Mouse (Mus musculus) cerebellum, adult 2 months (tissue): Measurements from ENCODE around the gene Lrig1. TPM values are rescaled to one million over a fixed set of nuclear protein-coding genes. Genes with fewer than 3 reads are reported as not detected.

Source experiments
- DNase-seq, 2 experiments: peaks; one replicate each; pipeline ENCODE4 v3.0.0; 2021
- H3K27ac ChIP-seq: fragments of 200-500 bp; 2 replicates; pipeline ENCODE4 v1.5.1; 2012; ENCODE audit warnings: low read length, control low read depth, inconsistent platforms; ENCODE audit not compliant: insufficient read depth
- H3K27me3 ChIP-seq: fragments of 200-500 bp; 2 replicates; pipeline ENCODE4 v1.6.1; 2012; ENCODE audit warnings: inconsistent platforms, mild to moderate bottlenecking, low read length, moderate library complexity; ENCODE audit not compliant: control insufficient read depth, insufficient read depth
- H3K4me1 ChIP-seq: fragments of 200-500 bp; 2 replicates; pipeline ENCODE4 v1.6.1; 2011; ENCODE audit warnings: low read length; ENCODE audit not compliant: control insufficient read depth, insufficient read depth
- H3K4me3 ChIP-seq: fragments of 200-500 bp; replicated peaks from 2 replicates; pipeline ENCODE3; 2011; ENCODE audit warnings: mild to moderate bottlenecking, low read depth, low read length, control low read depth; ENCODE audit not compliant: insufficient read depth
- CTCF ChIP-seq: fragments of 200-500 bp; IDR thresholded peaks from 2 replicates; pipeline ENCODE4 v1.5.1; 2011; ENCODE audit warnings: low read depth, mild to moderate bottlenecking, control low read depth, low read length, moderate library complexity, borderline replicate concordance; ENCODE audit not compliant: insufficient read depth
- POLR2A ChIP-seq: fragments of 200-500 bp; IDR thresholded peaks from 2 replicates; pipeline ENCODE4 v1.6.1; 2011; ENCODE audit warnings: low read length, control low read depth, borderline replicate concordance; ENCODE audit not compliant: insufficient read depth
- WGBS: fragments of 180-500 bp; shearing (Covaris S2); methylation state at CpG from one replicate; pipeline ENCODE4 v1.1.7; 2018; 5-methylcytosine and 5-hydroxymethylcytosine counted together
- polyA plus RNA-seq: library from polyadenylated mRNA; depleted of rRNA; stranded (reverse); fragments of >200 nt; gene quantifications from 2 replicates; pipeline ENCODE4 v1.2.3, GENCODE M21; 2012

Gene Lrig1
- polyA plus RNA-seq, 1 experiment, result 86.2 TPM

DNA sequence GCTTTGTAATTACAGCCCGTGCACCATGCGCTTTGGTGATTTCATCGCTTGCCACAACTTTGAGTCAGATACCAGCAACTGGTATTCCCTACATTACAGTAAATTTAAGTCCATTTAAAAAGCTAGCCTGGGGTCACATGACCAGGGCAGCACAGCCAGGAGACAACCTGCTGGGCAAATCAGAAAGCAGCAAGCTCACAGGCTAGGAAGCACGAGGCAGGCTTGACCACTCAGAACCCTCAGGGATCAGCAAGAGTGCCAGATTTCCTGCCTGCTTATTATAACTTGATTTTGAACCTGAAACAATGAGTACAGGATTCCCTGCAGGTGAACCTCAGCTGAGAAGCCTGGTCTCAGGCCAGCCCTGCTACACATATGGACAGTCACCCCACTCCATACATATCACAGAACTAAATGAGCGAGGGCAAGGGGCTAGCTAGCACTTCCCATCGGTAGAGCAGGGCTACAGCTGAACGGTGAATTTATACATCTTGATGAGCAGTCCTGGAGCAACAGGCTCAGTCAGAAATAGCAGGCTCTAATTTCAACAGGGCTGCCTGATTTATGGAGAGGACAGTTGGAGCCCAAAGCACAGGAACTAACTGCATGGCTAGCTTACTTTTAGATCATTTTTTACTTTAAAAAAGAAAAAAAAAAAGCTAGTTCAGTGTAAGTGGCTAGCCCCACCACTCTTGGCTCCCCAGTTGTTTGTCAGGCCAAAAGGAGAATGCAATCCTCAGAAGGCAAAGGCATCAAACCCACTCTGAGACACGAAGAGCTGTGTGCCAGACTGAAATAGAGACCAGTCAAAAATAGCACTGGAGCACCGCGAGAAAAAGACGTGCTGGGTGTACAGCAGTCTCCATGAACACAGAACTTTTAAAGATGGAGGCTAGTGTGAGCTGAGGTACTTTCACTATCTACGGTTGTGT lies 42.5 kb downstream of the Lrig1 start:
- 60% methylated on average over 12 of the region's 12 CpGs for WGBS
- TF ChIP-seq POLR2A (no peak), CTCF (no peak)
- no peak overlapping the region for H3K4me3 ChIP-seq
- DNase-seq, result peak in 1 of 2 experiments; percentile 29
- no peaks in the 10 kb centered on the region for H3K27me3 ChIP-seq
- no peak overlapping the region for H3K27ac ChIP-seq
- H3K4me1 ChIP-seq, result peaks cover 23% of the 10 kb centered on the region

DNA sequence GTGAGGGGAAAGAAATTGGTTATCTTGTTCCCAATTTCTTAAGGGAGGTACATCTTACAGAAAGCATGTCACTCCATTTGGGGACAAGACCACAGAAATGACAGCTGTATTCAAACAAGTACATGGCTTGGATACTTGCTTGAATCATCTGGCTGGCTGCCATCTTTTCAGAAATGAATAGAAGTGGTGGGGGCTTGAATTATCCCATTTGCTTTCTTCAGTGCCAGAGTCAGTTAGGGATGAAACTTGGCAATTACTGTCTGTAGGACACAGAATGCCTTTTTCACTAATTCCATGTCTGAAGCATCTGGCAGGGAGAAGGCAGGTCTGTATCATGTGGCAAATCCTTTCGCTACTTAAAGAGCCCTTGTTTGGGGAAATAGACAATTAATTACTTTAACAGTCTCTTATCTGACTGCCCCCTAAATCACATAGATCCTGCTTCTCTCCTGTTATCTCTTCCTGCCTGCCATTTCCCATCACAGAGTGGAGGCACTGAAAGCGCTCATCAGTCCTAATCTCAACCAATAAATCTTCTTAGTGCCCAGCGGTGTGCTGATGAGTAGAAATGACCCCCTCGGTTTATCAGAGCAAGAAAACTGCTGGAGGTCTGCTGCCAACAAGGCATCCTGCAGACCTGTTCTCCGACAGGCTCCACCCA lies 44.0 kb downstream of the Lrig1 start:
- Histone ChIP-seq H3K27me3 (no peaks in the 10 kb centered on the region), H3K27ac (no peak overlapping the region), H3K4me1 (peaks cover 23% of the 10 kb centered on the region), H3K4me3 (no peak overlapping the region)
- TF ChIP-seq CTCF, result no peak
- peak in 1 of 2 experiments; percentile 32 for DNase-seq
- 73% methylated on average over 5 of the region's 5 CpGs for WGBS

DNA sequence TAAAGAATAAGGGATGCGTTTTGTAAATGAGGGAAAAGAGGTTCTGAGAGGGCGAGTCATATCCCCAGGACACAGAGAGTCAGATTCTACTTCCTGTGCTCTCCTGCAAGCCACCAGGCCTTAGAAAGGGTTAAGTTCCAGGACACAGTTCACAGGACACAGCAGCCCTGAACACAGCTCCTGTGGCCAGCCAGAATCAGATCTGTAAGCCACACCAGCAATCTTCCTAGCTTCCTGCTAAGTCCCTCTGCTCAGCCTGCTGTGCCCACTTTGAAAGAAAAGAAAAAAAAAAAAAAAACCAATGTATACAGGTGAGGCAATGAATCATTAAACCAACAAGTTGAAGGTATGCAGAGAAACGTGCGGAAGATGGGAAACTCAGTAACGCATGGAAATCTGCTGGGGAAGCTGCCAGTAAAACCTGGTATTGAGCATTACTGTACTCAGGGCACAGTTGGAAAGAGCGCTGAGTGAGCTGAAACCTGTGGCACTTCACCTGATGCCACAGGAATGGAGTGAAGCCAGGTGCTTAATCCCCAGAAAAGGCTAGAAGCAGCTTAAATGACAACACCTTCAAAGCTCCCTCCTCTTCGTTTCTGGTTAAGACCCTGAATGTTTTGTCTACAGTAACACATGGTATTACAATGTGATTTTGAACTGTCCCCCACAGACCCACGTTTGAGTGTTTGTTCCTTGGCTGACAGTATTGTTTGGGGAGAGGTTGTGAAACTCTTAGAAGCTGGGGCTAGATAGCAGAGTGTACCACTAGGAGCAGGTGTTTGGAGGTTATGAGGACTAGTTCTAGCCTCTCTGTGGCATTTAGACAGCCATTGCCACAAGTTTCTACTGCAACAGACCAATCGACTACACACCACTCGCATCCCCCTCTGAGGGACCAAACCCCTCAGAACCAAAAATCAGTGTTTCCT lies 46.3 kb downstream of the Lrig1 start:
- peak in 1 of 2 experiments; percentile 48 for DNase-seq
- 51% methylated on average over 10 of the region's 10 CpGs for WGBS
- no peak for TF ChIP-seq POLR2A
- TF ChIP-seq CTCF, result no peak
- Histone ChIP-seq H3K27me3 (no peaks in the 10 kb centered on the region), H3K4me3 (no peak overlapping the region), H3K27ac (no peak overlapping the region), H3K4me1 (peaks cover 11% of the 10 kb centered on the region)

DNA sequence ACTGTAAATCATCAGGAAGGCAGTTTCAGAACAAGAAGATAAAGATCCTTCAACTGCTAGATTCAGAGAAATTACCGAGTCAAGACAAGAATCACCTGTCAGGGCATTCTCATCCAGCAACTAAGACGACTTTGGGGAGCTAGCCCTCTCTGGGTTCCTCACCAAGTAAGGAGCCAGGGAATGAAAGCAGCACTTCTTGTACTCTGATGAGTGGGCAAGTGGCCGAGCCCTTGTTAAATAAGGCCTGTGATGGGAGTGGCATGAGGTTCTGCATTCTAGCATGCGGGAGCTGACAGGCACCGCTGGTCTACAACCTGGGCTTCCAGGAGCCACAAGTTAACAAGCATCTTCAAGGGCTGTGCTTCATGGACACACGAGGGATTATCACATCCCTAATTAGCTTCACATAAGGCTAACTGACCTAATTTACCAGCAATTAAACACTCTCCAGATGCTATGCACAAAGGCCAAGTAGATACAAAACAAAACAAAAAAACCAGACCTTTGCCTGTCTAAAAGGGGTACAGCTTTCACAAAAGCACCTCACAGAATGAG lies 47.2 kb downstream of the Lrig1 start:
- Histone ChIP-seq H3K27ac (no peak overlapping the region), H3K4me1 (peaks cover 19% of the 10 kb centered on the region), H3K4me3 (no peak overlapping the region), H3K27me3 (no peaks in the 10 kb centered on the region)
- WGBS, result 71% methylated on average over 6 of the region's 6 CpGs
- TF ChIP-seq POLR2A (no peak), CTCF (no peak)
- DNase-seq, result no peak

DNA sequence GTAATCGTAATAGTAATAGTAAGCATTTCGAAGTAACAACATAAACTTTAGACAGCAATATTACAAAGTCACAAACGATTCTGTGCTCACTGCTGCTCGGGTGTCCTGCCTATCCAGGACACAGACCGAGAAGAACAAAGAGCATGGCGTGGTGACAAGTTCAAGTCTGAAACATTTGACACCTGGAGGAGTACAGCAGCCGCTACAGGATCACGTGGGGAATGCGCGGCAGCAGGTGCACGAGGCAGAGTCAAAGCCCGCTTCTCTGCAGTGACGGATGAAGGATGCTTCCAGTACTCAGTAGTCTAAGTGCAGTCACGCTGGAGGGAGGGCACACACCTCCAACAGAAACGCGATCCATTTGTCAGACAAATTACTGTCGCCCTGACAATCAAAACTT lies 48.4 kb downstream of the Lrig1 start:
- TF ChIP-seq CTCF (no peak), POLR2A (no peak)
- WGBS, result 77% methylated on average over 17 of the region's 17 CpGs
- Histone ChIP-seq H3K27ac (no peak overlapping the region), H3K27me3 (no peaks in the 10 kb centered on the region), H3K4me1 (peaks cover 28% of the 10 kb centered on the region), H3K4me3 (no peak overlapping the region)
- DNase-seq, result no peak

DNA sequence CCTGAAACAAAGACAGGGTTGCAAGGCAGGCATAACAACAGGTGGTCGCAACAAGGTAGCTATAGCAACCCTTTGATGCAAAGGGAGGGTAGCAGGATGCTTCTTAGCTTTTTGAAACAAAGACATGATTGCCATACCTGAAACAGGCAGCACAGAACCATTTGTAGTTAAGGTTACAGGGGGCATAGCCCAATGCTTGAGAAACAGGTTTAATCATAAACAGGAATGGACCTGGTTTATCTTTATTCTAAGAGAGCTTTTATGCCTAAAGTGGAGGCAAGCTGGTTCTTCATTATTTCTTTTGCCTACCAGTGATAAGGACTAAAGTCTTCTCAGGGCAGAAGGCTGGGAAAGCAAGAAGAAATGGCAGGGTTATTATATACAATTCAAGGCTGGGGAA lies 50.3 kb downstream of the Lrig1 start:
- 89% methylated on average over 1 of the region's 1 CpGs for WGBS

DNA sequence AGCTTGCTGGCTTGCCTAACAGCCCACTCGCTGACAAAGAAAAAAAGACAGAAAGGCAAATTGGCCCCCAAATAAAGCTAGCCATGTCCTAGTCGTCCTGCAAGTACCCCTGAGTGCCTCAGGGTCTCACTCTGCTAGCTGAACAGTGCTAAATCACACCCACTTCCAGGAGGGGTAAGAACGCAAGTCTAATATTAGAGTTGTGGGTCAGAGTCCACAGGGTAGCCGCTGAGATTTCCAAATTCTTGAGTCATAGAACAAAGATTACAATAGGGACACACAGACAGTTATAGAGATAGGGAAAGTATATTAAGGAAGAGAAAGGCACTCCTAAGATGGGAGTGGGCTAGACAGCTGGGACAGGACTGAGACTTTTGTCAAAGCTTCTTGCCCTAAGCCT lies 51.5 kb downstream of the Lrig1 start:
- 75% methylated on average over 4 of the region's 4 CpGs for WGBS
- H3K4me1 ChIP-seq, result peaks cover 29% of the 10 kb centered on the region
- TF ChIP-seq POLR2A (no peak), CTCF (no peak)
- no peak for DNase-seq
- H3K27me3 ChIP-seq, result no peaks in the 10 kb centered on the region
- peak overlapping the region; percentile 45; the same call in 1 of the 2 replicates for H3K27ac ChIP-seq
- H3K4me3 ChIP-seq, result no peak overlapping the region

More for the DNA sequence above, 50.3 kb downstream of the Lrig1 start:
- TF ChIP-seq POLR2A (no peak), CTCF (no peak)
- peaks cover 29% of the 10 kb centered on the region for H3K4me1 ChIP-seq
- no peaks in the 10 kb centered on the region for H3K27me3 ChIP-seq
- H3K4me3 ChIP-seq, result no peak overlapping the region
- no peak for DNase-seq
- no peak overlapping the region for H3K27ac ChIP-seq
